Mouse (Mus musculus) midbrain, embryonic 16.5 days (tissue): Measurements from ENCODE around the gene Pcyt1a. TPM values are rescaled to one million over a fixed set of nuclear protein-coding genes. Genes with fewer than 3 reads are reported as not detected.
A peak's percentile ranks its signal among the peaks of the same experiment; 100 is the strongest.

Experiments
- ATAC-seq: fragments of 200-750 bp; cut with Nextera tagmentation; 2 replicates; pipeline ENCODE4 v1.8.0; 2017; ENCODE audit warnings: moderate TSS enrichment
- H3K27ac ChIP-seq: fragments of 300-500 bp; sonication (generic); 2 replicates; pipeline ENCODE4 v1.5.1; 2014; ENCODE audit warnings: mild to moderate bottlenecking, low read length, mixed read lengths
- H3K27me3 ChIP-seq: fragments of 300-500 bp; sonication (generic); 2 replicates; pipeline ENCODE4 v1.6.1; 2014; ENCODE audit warnings: low read depth, low read length, mixed read lengths; ENCODE audit not compliant: control insufficient read depth, insufficient read depth
- H3K36me3 ChIP-seq: fragments of 300-500 bp; sonication (generic); 2 replicates; pipeline ENCODE4 v1.6.1; 2014; ENCODE audit warnings: mild to moderate bottlenecking, low read length, moderate library complexity, mixed read lengths; ENCODE audit not compliant: control insufficient read depth, insufficient read depth
- H3K4me1 ChIP-seq: fragments of 300-500 bp; sonication (generic); 2 replicates; pipeline ENCODE4 v1.6.1; 2014; ENCODE audit warnings: mild to moderate bottlenecking, low read length, mixed read lengths; ENCODE audit not compliant: control insufficient read depth, insufficient read depth
- H3K4me2 ChIP-seq: fragments of 300-500 bp; sonication (generic); 2 replicates; pipeline ENCODE4 v1.6.1; 2014; ENCODE audit warnings: mild to moderate bottlenecking, low read length, mixed read lengths
- H3K4me3 ChIP-seq: fragments of 300-500 bp; sonication (generic); 2 replicates; pipeline ENCODE4 v1.5.1; 2014; ENCODE audit warnings: low read depth, mild to moderate bottlenecking, low read length, moderate library complexity, mixed read lengths
- H3K9ac ChIP-seq: fragments of 300-500 bp; sonication (generic); 2 replicates; pipeline ENCODE4 v1.6.1; 2014; ENCODE audit warnings: low read depth, low read length, mixed read lengths
- H3K9me3 ChIP-seq: fragments of 300-500 bp; sonication (generic); replicated peaks from 2 replicates; pipeline ENCODE4 v1.6.1; 2014; ENCODE audit warnings: mild to moderate bottlenecking, low read length, mixed read lengths; ENCODE audit not compliant: control insufficient read depth, poor library complexity, severe bottlenecking
- WGBS: fragments of 180-500 bp; shearing (Covaris S2); extraction: QIAGEN DNeasy Blood & Tissue Kit; methylation state at CpG from one replicate; pipeline ENCODE4 v1.1.7; 2014; 5-methylcytosine and 5-hydroxymethylcytosine counted together
- polyA plus RNA-seq: library from polyadenylated mRNA; unstranded; fragments of >200 nt; fragmentation: Nextera tagmentation; extraction: Ambion mirVana; gene quantifications from 2 replicates; pipeline ENCODE4 v1.2.1, GENCODE M21; 2015

The Pcyt1a gene
- polyA plus RNA-seq, 1 experiment from 2014 or later = 48.0 TPM

GRCm38 (mm10) chr16:32498996-32499395, 68.3 kb downstream of the Pcyt1a start:
- peaks cover 4% of the 10 kb centered on the region for H3K4me1 ChIP-seq
- peak overlapping the region; percentile 58 for H3K4me2 ChIP-seq
- no peak overlapping the region for H3K9ac ChIP-seq
- H3K4me3 ChIP-seq = no peak overlapping the region
- no peak for ATAC-seq
- H3K9me3 ChIP-seq = no peaks in the 10 kb centered on the region
- H3K27me3 ChIP-seq = no peaks in the 10 kb centered on the region
- no peak overlapping the region for H3K27ac ChIP-seq
- WGBS = 70% methylated on average over 13 of the region's 13 CpGs
- H3K36me3 ChIP-seq = no peaks in the 10 kb centered on the region

DNA sequence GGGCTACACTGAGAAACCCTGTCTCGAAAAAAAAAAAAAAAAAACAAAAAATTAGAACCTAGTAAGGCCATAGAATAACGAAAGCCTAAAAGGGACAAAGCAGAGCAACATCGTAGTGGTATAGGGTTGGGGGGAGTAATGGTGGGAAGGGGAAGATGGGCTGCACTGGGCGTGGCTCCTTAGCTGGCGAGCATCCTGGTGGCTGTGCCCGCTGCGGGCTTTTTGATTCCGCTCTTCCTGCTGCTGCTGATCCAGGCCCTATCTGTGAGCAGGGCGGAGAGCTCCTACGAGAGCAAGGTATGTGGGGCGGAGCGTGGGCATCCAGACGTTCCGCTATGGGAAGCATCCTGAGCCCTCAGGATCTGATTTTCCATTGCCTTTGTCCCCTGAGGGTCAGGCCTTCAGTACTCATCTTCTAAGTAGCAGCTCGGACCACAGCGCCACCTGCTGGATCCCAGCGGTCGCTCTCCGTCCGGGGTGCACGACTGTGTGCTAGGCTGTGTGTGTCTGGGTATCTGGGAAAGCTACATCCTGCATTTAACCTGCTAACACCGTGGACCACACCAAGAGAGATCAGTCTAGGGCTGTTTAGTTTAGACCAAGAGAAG, 68.8 kb downstream of the Pcyt1a start:
- peaks cover 4% of the 10 kb centered on the region for H3K4me1 ChIP-seq
- 12% methylated on average over 22 of the region's 22 CpGs for WGBS
- H3K9me3 ChIP-seq = no peaks in the 10 kb centered on the region
- peak; percentile 93 for ATAC-seq
- peak overlapping the region; percentile 60 for H3K9ac ChIP-seq
- H3K36me3 ChIP-seq = no peaks in the 10 kb centered on the region
- H3K4me3 ChIP-seq = peak overlapping the region; percentile 34
- peak overlapping the region; percentile 60 for H3K27ac ChIP-seq
- peak overlapping the region; percentile 58 for H3K4me2 ChIP-seq
- no peaks in the 10 kb centered on the region for H3K27me3 ChIP-seq

GRCm38 (mm10) chr16:32501459-32501858, 70.7 kb downstream of the Pcyt1a start:
- no peak for ATAC-seq
- Histone ChIP-seq H3K4me1 (peaks cover 4% of the 10 kb centered on the region), H3K4me2 (no peak overlapping the region), H3K27ac (no peak overlapping the region), H3K36me3 (no peaks in the 10 kb centered on the region), H3K9ac (no peak overlapping the region), H3K4me3 (no peak overlapping the region), H3K9me3 (no peaks in the 10 kb centered on the region), H3K27me3 (no peaks in the 10 kb centered on the region)
- WGBS = 73% methylated on average over 7 of the region's 7 CpGs

GRCm38 (mm10) chr16:32502621-32503335, 72.1 kb downstream of the Pcyt1a start:
- 89% methylated on average over 12 of the region's 12 CpGs for WGBS
- Histone ChIP-seq H3K4me3 (no peak overlapping the region), H3K9ac (no peak overlapping the region), H3K4me1 (peaks cover 4% of the 10 kb centered on the region), H3K36me3 (no peaks in the 10 kb centered on the region), H3K27me3 (no peaks in the 10 kb centered on the region), H3K27ac (no peak overlapping the region), H3K9me3 (no peaks in the 10 kb centered on the region), H3K4me2 (no peak overlapping the region)
- ATAC-seq = no peak

GRCm38 (mm10) chr16:32503633-32504032, 72.9 kb downstream of the Pcyt1a start:
- Histone ChIP-seq H3K9me3 (no peaks in the 10 kb centered on the region), H3K36me3 (no peaks in the 10 kb centered on the region), H3K4me3 (no peak overlapping the region), H3K27ac (no peak overlapping the region), H3K4me2 (no peak overlapping the region), H3K4me1 (peaks cover 4% of the 10 kb centered on the region), H3K9ac (no peak overlapping the region), H3K27me3 (no peaks in the 10 kb centered on the region)
- 73% methylated on average over 6 of the region's 6 CpGs for WGBS
- no peak for ATAC-seq

DNA sequence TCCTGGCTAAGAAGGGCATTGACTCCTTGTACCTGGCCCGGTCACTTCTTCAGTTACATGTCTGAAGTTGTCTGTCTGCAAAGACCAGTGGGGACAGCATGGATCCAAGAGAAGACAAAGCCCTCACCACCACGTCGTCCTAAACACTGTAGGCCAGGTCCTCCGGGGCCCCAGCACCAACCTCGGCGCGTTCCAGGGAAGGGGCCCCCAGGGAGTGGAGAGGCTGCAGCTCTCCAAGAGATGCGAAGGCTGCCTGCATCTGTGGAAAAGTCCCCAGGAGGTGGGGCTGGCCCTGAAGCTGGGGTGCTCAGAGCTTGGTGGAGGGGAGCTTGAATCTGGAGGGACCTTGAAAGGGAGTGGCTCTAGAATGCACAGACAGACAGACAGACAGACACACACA, 75.6 kb downstream of the Pcyt1a start:
- Histone ChIP-seq H3K4me2 (no peak overlapping the region), H3K27me3 (no peaks in the 10 kb centered on the region), H3K27ac (no peak overlapping the region), H3K36me3 (no peaks in the 10 kb centered on the region), H3K4me1 (peaks cover 2% of the 10 kb centered on the region; the same call in 1 of the 2 replicates), H3K9ac (no peak overlapping the region), H3K4me3 (no peak overlapping the region), H3K9me3 (no peaks in the 10 kb centered on the region)
- 80% methylated on average over 8 of the region's 8 CpGs for WGBS
- ATAC-seq = no peak

GRCm38 (mm10) chr16:32506868-32507267, 76.1 kb downstream of the Pcyt1a start:
- Histone ChIP-seq H3K27ac (no peak overlapping the region), H3K4me1 (peaks cover 2% of the 10 kb centered on the region; the same call in 1 of the 2 replicates), H3K36me3 (no peaks in the 10 kb centered on the region), H3K9me3 (no peaks in the 10 kb centered on the region), H3K4me3 (no peak overlapping the region), H3K9ac (no peak overlapping the region), H3K27me3 (no peaks in the 10 kb centered on the region), H3K4me2 (no peak overlapping the region)
- 76% methylated on average over 7 of the region's 7 CpGs for WGBS
- no peak for ATAC-seq

DNA sequence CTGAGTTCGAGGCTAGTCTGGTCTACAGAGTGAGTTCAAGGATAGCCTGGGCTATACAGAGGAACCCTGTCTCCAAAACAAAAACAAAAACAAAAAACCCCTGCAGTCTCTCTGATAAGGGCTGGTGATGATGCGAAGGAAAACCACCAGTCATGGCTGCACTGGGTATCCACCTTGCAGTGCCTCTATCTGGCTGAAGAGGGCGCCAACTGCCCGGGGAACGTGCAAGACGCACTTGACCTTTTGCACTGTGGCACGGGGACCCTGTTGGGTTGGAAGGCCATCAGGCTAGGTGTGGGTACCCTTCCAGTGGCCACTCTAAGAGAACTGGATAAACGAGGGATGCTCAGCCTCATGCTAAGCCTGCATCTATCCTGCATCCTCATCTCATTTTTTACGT, 76.7 kb downstream of the Pcyt1a start:
- 19% methylated on average over 9 of the region's 9 CpGs for WGBS

GRCm38 (mm10) chr16:32508035-32508434, 77.3 kb downstream of the Pcyt1a start:
- H3K4me2 ChIP-seq = no peak overlapping the region
- H3K4me1 ChIP-seq = peaks cover 2% of the 10 kb centered on the region; the same call in 1 of the 2 replicates
- H3K9ac ChIP-seq = no peak overlapping the region
- H3K36me3 ChIP-seq = no peaks in the 10 kb centered on the region
- H3K27me3 ChIP-seq = no peaks in the 10 kb centered on the region
- no peak for ATAC-seq
- WGBS = 92% methylated on average over 5 of the region's 5 CpGs
- H3K4me3 ChIP-seq = no peak overlapping the region
- no peaks in the 10 kb centered on the region for H3K9me3 ChIP-seq
- H3K27ac ChIP-seq = no peak overlapping the region

More for the DNA sequence above, 76.7 kb downstream of the Pcyt1a start:
- Histone ChIP-seq H3K4me3 (no peak overlapping the region), H3K9me3 (no peaks in the 10 kb centered on the region), H3K4me2 (no peak overlapping the region), H3K27me3 (no peaks in the 10 kb centered on the region), H3K27ac (no peak overlapping the region), H3K36me3 (no peaks in the 10 kb centered on the region), H3K4me1 (peaks cover 2% of the 10 kb centered on the region; the same call in 1 of the 2 replicates), H3K9ac (no peak overlapping the region)
- no peak for ATAC-seq
